Mouse (Mus musculus) megakaryocyte, embryonic 14.5 days (primary cell): ENCODE data around the gene Olfr609.
"Not testable (repeated sequence)": the region's sequence is repeated elsewhere in the genome, so short reads cannot be mapped to it uniquely, and the experiment has no call there.

Source experiments
- FLI1 ChIP-seq: IDR thresholded peaks from 2 replicates; pipeline ENCODE4 v1.6.1; 2012; ENCODE audit warnings: low read length, inconsistent platforms, mixed read lengths
- GATA1 ChIP-seq: IDR thresholded peaks from 3 replicates; pipeline ENCODE4 v1.6.1; 2012; ENCODE audit warnings: mixed read lengths, low read length, inconsistent platforms, borderline replicate concordance

- TF ChIP-seq GATA1, FLI1: not testable (repeated sequence)
These were observed 20.8 kb downstream of the Olfr609 start for GRCm38 (mm10) chr7:103477106-103477505.
